Mouse (Mus musculus): Measurements from ENCODE around the gene Prl6a1. TPM values are rescaled to one million over a fixed set of nuclear protein-coding genes. Genes with fewer than 3 reads are reported as not detected.

The Prl6a1 gene
- not detected for total RNA-seq (2021)

DNA sequence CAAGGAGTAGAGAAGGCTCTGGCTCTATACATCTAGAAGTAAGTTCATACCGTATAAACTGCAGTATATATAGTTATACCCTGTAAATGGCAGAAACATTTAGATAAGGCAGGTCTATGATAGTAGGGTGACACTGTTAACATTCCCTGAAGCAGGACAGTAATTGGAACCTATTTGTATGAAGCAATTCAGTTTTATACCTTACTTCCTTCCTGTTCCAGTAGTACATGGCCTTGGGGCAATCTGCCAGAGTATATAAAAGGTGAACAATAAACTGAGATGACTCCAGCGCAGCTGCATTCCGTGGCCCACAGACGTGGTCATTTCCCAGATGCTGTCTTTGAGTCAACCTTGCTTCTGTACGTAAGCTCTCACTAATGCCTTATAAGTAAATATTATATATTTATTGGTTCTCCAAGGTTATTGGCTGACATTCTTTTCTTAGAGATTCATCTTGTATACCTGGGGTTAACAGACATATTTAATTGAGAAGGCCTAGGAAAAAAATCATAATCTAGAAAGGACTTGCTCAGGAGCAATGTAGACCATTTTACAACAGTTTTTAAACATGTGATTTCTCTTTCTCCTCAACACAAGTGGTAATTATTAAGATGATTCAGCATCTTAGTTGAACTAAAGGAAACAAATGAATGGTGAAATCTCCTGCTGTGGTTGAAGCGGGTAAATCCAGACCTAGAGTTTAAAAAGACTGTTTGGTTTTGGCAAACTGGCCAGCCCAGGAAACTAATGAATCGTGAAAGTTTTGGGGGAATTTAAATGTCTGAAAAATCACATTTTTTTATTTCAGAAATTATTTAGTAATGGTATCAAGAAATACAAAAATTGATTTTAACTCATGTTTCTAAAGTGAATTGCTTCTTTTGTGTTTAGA, at the start of gene Prl6a1:
TSS of gene Prl6a1 (plus strand) at position 294 of the 892 bp plus-strand sequence.
- DNase-seq: no peak

DNA sequence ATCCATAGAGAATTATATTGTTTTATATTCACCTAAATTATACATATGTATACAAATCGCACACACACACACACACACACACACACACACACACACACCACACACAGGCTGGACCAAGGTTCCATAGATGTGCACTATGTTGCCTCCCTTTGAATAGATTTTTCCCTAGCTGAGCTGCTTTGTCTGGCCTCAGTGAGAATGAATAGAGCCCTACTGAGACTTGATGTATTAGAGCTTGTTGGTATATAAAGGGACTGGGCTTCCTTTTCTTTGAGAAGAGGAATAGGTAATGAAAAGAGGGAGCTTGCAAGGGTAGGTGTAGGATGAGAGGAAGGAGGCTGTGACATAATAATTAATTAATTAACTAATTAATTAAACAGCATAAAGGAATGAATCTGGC, 22.6 kb downstream of the Prl6a1 start:
- no peak for DNase-seq

DNA sequence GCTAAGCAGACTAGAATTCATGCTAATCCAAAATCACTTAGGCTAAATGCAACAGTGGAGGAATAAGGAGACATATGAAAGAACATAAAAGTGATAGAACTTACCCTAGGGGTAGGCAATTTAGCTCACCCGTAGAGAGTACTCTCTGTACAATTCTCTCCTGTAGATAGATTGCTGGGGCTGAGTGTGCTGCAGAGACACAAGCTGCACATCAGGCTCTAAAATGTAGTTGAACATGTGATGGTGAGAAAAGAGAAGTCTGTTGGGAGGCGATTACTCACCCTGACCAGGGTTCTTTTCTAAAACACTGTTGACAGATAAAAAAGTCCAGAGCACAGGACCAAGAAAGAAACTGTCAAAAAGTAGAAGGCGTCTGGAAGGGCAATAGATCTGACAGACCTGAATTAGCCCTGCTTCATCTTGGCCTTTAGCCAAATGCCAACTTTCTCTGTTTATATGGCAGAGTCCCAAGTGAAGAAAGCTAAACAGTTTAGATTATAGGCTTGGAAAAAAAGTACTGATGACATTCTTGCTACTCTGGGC, 30.4 kb downstream of the Prl6a1 start:
- no peak for DNase-seq

DNA sequence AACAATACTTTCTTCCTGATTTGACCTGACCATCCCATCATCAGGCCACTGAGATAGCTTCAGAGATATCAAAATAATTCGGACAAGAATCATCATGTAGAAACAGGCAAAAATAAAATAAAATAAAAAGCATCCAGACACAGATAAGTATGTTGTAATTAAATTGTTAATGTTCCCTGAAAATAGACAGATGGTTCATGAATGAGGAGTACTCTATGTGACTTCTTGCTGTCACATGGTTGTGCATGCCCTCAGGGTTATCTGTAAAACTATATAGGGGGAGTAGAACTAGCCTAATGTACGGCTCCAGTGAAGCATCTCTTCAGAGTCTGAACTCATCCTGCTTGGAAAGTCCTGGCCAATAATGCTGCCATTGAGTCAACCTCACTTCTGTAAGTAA, 32.9 kb downstream of the Prl6a1 start, which contains the start of gene Prl8a2:
TSS of gene Prl8a2 (plus strand) at position 301 of the 400 bp plus-strand sequence.
- no peak for DNase-seq

Other genes starting within 250 kb of the Prl6a1 start
- not detected for gene Prl3d1, start 218.4 kb upstream of the Prl6a1 start, total RNA-seq (2021)
- not detected for gene Prl3d2, start 190.9 kb upstream of the Prl6a1 start, total RNA-seq (2021)
- not detected for gene Prl3d3, start 155.8 kb upstream of the Prl6a1 start, total RNA-seq (2021)
- gene Prl3c1, start 116.0 kb upstream of the Prl6a1 start, total RNA-seq (2021): not detected
- gene Prl3b1, start 70.8 kb upstream of the Prl6a1 start, total RNA-seq (2021): not detected
- not detected for gene Prl3a1, start 53.2 kb upstream of the Prl6a1 start, total RNA-seq (2021)
- not detected for gene Prl8a2, start 33.0 kb downstream of the Prl6a1 start, total RNA-seq (2021)
- gene Prl2b1, start 78.2 kb downstream of the Prl6a1 start, total RNA-seq (2021): not detected
- not detected for gene Prl8a6, start 126.1 kb downstream of the Prl6a1 start, total RNA-seq (2021)
- not detected for gene Prl8a8, start 200.6 kb downstream of the Prl6a1 start, total RNA-seq (2021)